Mouse (Mus musculus): Measurements from ENCODE around the gene Plcb1. TPM values are rescaled to one million over a fixed set of nuclear protein-coding genes. Genes with fewer than 3 reads are reported as not detected.

Gene Plcb1
- polyA plus RNA-seq, 1 experiment from 2014 or later: 51.8 TPM

DNA sequence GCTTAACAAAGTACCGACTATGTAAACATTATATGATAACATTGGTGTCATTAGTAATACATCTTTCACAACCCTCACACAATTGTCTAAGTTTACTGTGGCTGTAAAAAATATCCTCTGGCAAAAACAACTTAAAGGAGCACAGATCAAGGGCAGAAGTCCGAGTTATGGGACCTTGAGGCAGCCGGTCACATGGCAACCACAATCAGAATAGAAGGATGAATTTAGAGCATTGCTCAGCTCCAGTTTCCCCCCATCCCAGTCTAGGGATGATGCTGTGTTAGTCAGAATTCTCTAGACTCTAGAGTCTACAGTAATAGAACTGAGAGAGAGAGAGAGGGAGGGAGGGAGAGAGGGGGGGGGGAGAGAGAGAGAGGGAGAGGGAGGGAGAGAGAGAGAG lies 519.3 kb downstream of the Plcb1 start:
- ATAC-seq: no peak
- Histone ChIP-seq H3K36me3 (ENCODE audit: control insufficient read depth, insufficient read depth, low read length) (no peaks in the 10 kb centered on the region), H3K4me3 (ENCODE audit: low read length) (no peak overlapping the region), H3K9me3 (ENCODE audit: control insufficient read depth, low read length) (no peaks in the 10 kb centered on the region), H3K4me1 (ENCODE audit: control insufficient read depth, insufficient read depth, low read depth, low read length) (no peaks in the 10 kb centered on the region), H3K27me3 (replicated peaks; ENCODE audit: control insufficient read depth, insufficient read depth, low read length) (no peaks in the 10 kb centered on the region), H3K27ac (ENCODE audit: low read depth, low read length) (no peak overlapping the region), H3K4me2 (ENCODE audit: low read length) (no peak overlapping the region), H3K9ac (ENCODE audit: low read depth, low read length) (no peak overlapping the region)
- WGBS: 89% methylated on average over 3 of the region's 3 CpGs

GRCm38 (mm10) chr2:135305736-135306471 lies 520.0 kb downstream of the Plcb1 start:
- no peaks in the 10 kb centered on the region for H3K36me3 ChIP-seq (ENCODE audit: control insufficient read depth, insufficient read depth, low read length)
- H3K4me1 ChIP-seq (ENCODE audit: control insufficient read depth, insufficient read depth, low read depth, low read length): no peaks in the 10 kb centered on the region
- H3K4me2 ChIP-seq (ENCODE audit: low read length): no peak overlapping the region
- H3K27me3 ChIP-seq (replicated peaks; ENCODE audit: control insufficient read depth, insufficient read depth, low read length): no peaks in the 10 kb centered on the region
- H3K27ac ChIP-seq (ENCODE audit: low read depth, low read length): peak overlapping the region; percentile 39; the same call in 1 of the 2 replicates
- 47% methylated on average over 7 of the region's 7 CpGs for WGBS
- H3K4me3 ChIP-seq (ENCODE audit: low read length): no peak overlapping the region
- H3K9ac ChIP-seq (ENCODE audit: low read depth, low read length): no peak overlapping the region
- ATAC-seq: peak; percentile 78; the same call in 1 of the 2 replicates
- H3K9me3 ChIP-seq (ENCODE audit: control insufficient read depth, low read length): no peaks in the 10 kb centered on the region

DNA sequence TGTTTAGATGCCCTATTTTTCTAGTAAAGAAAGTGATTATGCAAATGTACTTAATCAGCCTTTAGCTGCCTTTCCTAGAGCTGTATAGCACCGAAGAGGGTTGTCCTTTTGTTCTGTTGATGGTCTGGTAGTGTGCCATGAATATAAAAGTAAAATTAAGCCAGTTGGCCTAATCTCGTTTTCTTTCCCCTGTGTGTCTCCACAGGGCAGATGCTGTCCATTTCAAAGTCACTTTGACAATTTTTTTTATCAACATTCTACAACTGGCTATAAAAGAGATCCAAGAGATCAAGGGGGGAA lies 520.6 kb downstream of the Plcb1 start:
- H3K4me2 ChIP-seq (ENCODE audit: low read length): no peak overlapping the region
- H3K36me3 ChIP-seq (ENCODE audit: control insufficient read depth, insufficient read depth, low read length): no peaks in the 10 kb centered on the region
- WGBS: 16% methylated on average over 2 of the region's 2 CpGs
- H3K9me3 ChIP-seq (ENCODE audit: control insufficient read depth, low read length): no peaks in the 10 kb centered on the region
- H3K4me3 ChIP-seq (ENCODE audit: low read length): no peak overlapping the region
- peak; percentile 56; the same call in 1 of the 2 replicates for ATAC-seq
- no peaks in the 10 kb centered on the region for H3K4me1 ChIP-seq (ENCODE audit: control insufficient read depth, insufficient read depth, low read depth, low read length)
- H3K9ac ChIP-seq (ENCODE audit: low read depth, low read length): no peak overlapping the region
- H3K27me3 ChIP-seq (replicated peaks; ENCODE audit: control insufficient read depth, insufficient read depth, low read length): no peaks in the 10 kb centered on the region
- H3K27ac ChIP-seq (ENCODE audit: low read depth, low read length): no peak overlapping the region; the same call in 1 of the 2 replicates

- no peak overlapping the region for H3K4me2 ChIP-seq (ENCODE audit: low read length)
- ATAC-seq: peak; percentile 50; the same call in 1 of the 2 replicates
- H3K9me3 ChIP-seq (ENCODE audit: control insufficient read depth, low read length): no peaks in the 10 kb centered on the region
- no peaks in the 10 kb centered on the region for H3K27me3 ChIP-seq (replicated peaks; ENCODE audit: control insufficient read depth, insufficient read depth, low read length)
- no peak overlapping the region for H3K4me3 ChIP-seq (ENCODE audit: low read length)
- WGBS: 49% methylated on average over 4 of the region's 4 CpGs
- no peak overlapping the region for H3K9ac ChIP-seq (ENCODE audit: low read depth, low read length)
- no peaks in the 10 kb centered on the region for H3K4me1 ChIP-seq (ENCODE audit: control insufficient read depth, insufficient read depth, low read depth, low read length)
- H3K36me3 ChIP-seq (ENCODE audit: control insufficient read depth, insufficient read depth, low read length): no peaks in the 10 kb centered on the region
- H3K27ac ChIP-seq (ENCODE audit: low read depth, low read length): no peak overlapping the region
Observed at GRCm38 (mm10) chr2:135307787-135308186, 521.9 kb downstream of the Plcb1 start.

DNA sequence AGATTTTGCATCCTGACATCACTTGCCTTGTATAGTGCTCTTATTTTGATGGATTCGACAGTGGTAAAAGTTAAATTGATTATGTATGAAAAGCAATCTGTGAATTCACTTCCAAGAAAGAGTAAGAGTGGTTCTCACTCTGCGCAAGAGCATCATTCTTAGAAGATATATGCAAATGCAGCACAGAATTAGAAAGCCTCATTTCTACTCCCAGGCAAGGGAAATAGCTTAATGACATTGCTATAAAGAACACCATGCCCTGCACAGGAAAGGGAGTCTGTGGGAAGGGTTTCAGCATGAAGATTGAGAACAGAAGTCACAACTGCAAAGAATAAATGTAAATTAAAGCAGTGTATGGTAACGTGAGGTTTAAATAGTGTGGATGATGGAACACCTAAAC lies 530.1 kb downstream of the Plcb1 start:
- H3K36me3 ChIP-seq (ENCODE audit: control insufficient read depth, insufficient read depth, low read length): no peaks in the 10 kb centered on the region
- no peak overlapping the region for H3K4me2 ChIP-seq (ENCODE audit: low read length)
- no peaks in the 10 kb centered on the region for H3K27me3 ChIP-seq (replicated peaks; ENCODE audit: control insufficient read depth, insufficient read depth, low read length)
- H3K9me3 ChIP-seq (ENCODE audit: control insufficient read depth, low read length): no peaks in the 10 kb centered on the region
- no peak overlapping the region for H3K9ac ChIP-seq (ENCODE audit: low read depth, low read length)
- no peaks in the 10 kb centered on the region for H3K4me1 ChIP-seq (ENCODE audit: control insufficient read depth, insufficient read depth, low read depth, low read length)
- ATAC-seq: no peak
- no peak overlapping the region for H3K27ac ChIP-seq (ENCODE audit: low read depth, low read length)
- WGBS: 86% methylated on average over 3 of the region's 3 CpGs
- no peak overlapping the region for H3K4me3 ChIP-seq (ENCODE audit: low read length)

DNA sequence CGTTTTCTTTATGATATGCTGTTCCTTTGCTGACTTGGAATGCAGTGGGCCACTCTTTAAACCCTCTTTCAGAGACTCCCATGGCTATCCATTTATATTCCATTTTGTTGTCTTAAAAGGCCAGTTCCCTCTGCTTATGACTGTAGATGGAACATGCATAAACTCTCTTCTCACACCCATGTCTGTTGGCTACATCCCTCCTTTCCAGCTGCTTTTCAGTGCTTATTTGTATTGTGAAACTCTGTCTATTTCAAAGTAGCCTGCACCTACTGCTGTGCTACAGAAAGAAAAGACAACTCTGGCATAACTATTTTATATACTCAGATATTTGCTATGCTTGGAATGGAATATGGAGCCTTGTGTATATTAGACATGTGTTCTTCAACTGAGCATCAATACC lies 532.3 kb downstream of the Plcb1 start:
- Histone ChIP-seq H3K4me3 (ENCODE audit: low read length) (no peak overlapping the region), H3K27me3 (replicated peaks; ENCODE audit: control insufficient read depth, insufficient read depth, low read length) (no peaks in the 10 kb centered on the region), H3K4me1 (ENCODE audit: control insufficient read depth, insufficient read depth, low read depth, low read length) (no peaks in the 10 kb centered on the region), H3K9ac (ENCODE audit: low read depth, low read length) (no peak overlapping the region), H3K27ac (ENCODE audit: low read depth, low read length) (no peak overlapping the region), H3K9me3 (ENCODE audit: control insufficient read depth, low read length) (no peaks in the 10 kb centered on the region), H3K4me2 (ENCODE audit: low read length) (no peak overlapping the region), H3K36me3 (ENCODE audit: control insufficient read depth, insufficient read depth, low read length) (no peaks in the 10 kb centered on the region; the same call in 1 of the 2 replicates)
- 95% methylated on average over 1 of the region's 1 CpGs for WGBS
- no peak for ATAC-seq

DNA sequence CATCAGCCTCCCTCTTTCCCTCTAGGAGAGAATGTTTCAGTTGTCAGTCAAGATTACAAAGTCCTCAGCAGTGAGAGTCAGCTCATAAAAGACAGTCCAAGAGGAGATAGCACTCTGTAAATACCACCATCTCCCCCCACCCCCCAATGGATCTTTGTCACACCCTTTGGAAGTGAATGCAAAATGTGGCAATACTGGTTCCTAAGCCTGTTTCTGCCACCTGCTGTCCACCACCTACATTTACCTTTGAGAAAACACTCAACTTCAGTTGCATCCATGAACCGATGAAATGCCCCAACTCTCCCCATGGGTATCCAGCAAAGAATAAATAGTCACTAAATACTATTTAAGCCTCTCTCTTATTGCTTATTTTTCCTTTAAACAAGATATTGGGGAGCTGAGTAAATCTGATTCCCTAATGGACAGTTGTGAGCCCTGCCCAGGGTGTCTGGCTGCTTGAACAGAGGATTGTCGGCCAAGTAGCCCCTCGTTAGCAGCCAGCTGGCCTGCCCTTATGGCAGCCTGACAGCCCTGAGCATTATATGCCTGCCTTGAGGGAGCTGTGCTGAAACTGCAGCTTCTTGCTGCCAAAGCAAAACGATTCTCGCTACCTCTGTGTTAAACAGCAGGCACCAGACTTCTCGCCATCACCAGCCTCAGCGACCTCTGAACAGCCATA lies 537.5 kb downstream of the Plcb1 start:
- peak; percentile 90 for ATAC-seq
- H3K4me2 ChIP-seq (ENCODE audit: low read length): peak overlapping the region; percentile 45
- H3K9me3 ChIP-seq (ENCODE audit: control insufficient read depth, low read length): no peaks in the 10 kb centered on the region
- peak overlapping the region; percentile 19; the same call in 1 of the 2 replicates for H3K9ac ChIP-seq (ENCODE audit: low read depth, low read length)
- WGBS: 48% methylated on average over 7 of the region's 7 CpGs
- H3K4me1 ChIP-seq (ENCODE audit: control insufficient read depth, insufficient read depth, low read depth, low read length): peaks cover 3% of the 10 kb centered on the region; the same call in 1 of the 2 replicates
- no peaks in the 10 kb centered on the region; the same call in 1 of the 2 replicates for H3K36me3 ChIP-seq (ENCODE audit: control insufficient read depth, insufficient read depth, low read length)
- no peaks in the 10 kb centered on the region for H3K27me3 ChIP-seq (replicated peaks; ENCODE audit: control insufficient read depth, insufficient read depth, low read length)
- H3K4me3 ChIP-seq (ENCODE audit: low read length): peak overlapping the region; percentile 34
- H3K27ac ChIP-seq (ENCODE audit: low read depth, low read length): peak overlapping the region; percentile 54; the same call in 1 of the 2 replicates

- ATAC-seq: peak; percentile 92
- Histone ChIP-seq H3K36me3 (ENCODE audit: control insufficient read depth, insufficient read depth, low read length) (no peaks in the 10 kb centered on the region; the same call in 1 of the 2 replicates), H3K4me3 (ENCODE audit: low read length) (peak overlapping the region; percentile 34), H3K9me3 (ENCODE audit: control insufficient read depth, low read length) (no peaks in the 10 kb centered on the region), H3K27me3 (replicated peaks; ENCODE audit: control insufficient read depth, insufficient read depth, low read length) (no peaks in the 10 kb centered on the region), H3K9ac (ENCODE audit: low read depth, low read length) (peak overlapping the region; percentile 19; the same call in 1 of the 2 replicates), H3K4me1 (ENCODE audit: control insufficient read depth, insufficient read depth, low read depth, low read length) (peaks cover 3% of the 10 kb centered on the region; the same call in 1 of the 2 replicates), H3K4me2 (ENCODE audit: low read length) (peak overlapping the region; percentile 45), H3K27ac (ENCODE audit: low read depth, low read length) (peak overlapping the region; percentile 54; the same call in 1 of the 2 replicates)
- WGBS: 27% methylated on average over 4 of the region's 4 CpGs
Observed at GRCm38 (mm10) chr2:135323955-135324302, 538.1 kb downstream of the Plcb1 start.

- Histone ChIP-seq H3K27me3 (replicated peaks; ENCODE audit: control insufficient read depth, insufficient read depth, low read length) (no peaks in the 10 kb centered on the region), H3K27ac (ENCODE audit: low read depth, low read length) (no peak overlapping the region), H3K4me3 (ENCODE audit: low read length) (no peak overlapping the region), H3K9me3 (ENCODE audit: control insufficient read depth, low read length) (no peaks in the 10 kb centered on the region), H3K36me3 (ENCODE audit: control insufficient read depth, insufficient read depth, low read length) (no peaks in the 10 kb centered on the region), H3K4me1 (ENCODE audit: control insufficient read depth, insufficient read depth, low read depth, low read length) (peaks cover 6% of the 10 kb centered on the region; the same call in 1 of the 2 replicates), H3K4me2 (ENCODE audit: low read length) (no peak overlapping the region), H3K9ac (ENCODE audit: low read depth, low read length) (no peak overlapping the region)
- ATAC-seq: peak; percentile 60; the same call in 1 of the 2 replicates
- WGBS: 2% methylated on average over 2 of the region's 2 CpGs
Observed at GRCm38 (mm10) chr2:135328756-135329155, 542.9 kb downstream of the Plcb1 start.

Measured in hindbrain, embryonic 16.5 days (tissue).